Mouse (Mus musculus) T-cell, adult 66 days (primary cell): ENCODE data around the gene Six6. TPM values are rescaled to one million over a fixed set of nuclear protein-coding genes. Genes with fewer than 3 reads are reported as not detected.

Experiments
- total RNA-seq, 2 experiments: library from RNA; stranded (reverse); gene quantifications; 3 replicates in 1 of 2; 4 replicates in 1 of 2; pipeline ENCODE4 v1.2.4; 2023

Six6 gene
- not detected for total RNA-seq

GRCm38 (mm10) chr12:72939616-72940015 lies at the start of gene Six6:
TSS of gene Six6 (plus strand) at chr12:72939892.

GRCm38 (mm10) chr12:72940071-72940821 lies 554 bp downstream of the Six6 start, which contains the start of gene 4930447C04Rik:
TSS of gene 4930447C04Rik (minus strand) at chr12:72940774.

Other genes with a start within 250 kb of the Six6 start
- 100 to 1,000 TPM; 108 to 135 TPM for gene Ppm1a, start 182.4 kb upstream of the Six6 start, total RNA-seq
- gene 4930447C04Rik, start 882 bp downstream of the Six6 start, total RNA-seq, result not detected
- not detected for gene Six1, start 114.0 kb downstream of the Six6 start, total RNA-seq
- not detected for gene Six4, start 173.6 kb downstream of the Six6 start, total RNA-seq
- 10 to 100 TPM; 24.6 to 25.2 TPM for gene Mnat1, start 183.8 kb downstream of the Six6 start, total RNA-seq